14 mouse cellular contexts compared by ENCODE assay signal in genomic region chr8:12445926-12446680, GRCm38 (mm10). TPM values are rescaled to one million over a fixed set of nuclear protein-coding genes. Genes with fewer than 3 reads are reported as not detected.
A peak's percentile ranks its signal among the peaks of the same experiment; 100 is the strongest.
DNase-seq lines count a peak whose midpoint lies in the region; ATAC-seq lines count a peak whose summit lies in the region.
"Had no signal": no experiment of that assay in that cellular context is flagged by ENCODE, and none has a peak within 500 bp of the region (broad histone marks: within the 10 kb centered on the region; RNA-seq: fewer than 3 reads in every experiment).

No protein-coding gene starts in this region.

- peaks cover 2% of the 10 kb centered on the region; the same call in 1 of the 2 replicates for H3K9me3 ChIP-seq in heart, embryonic 11.5 days (replicated peaks; ENCODE audit: control insufficient read depth, low read length)
- H3K9me3 ChIP-seq in embryonic facial prominence, embryonic 10.5 days, result no peaks in the 10 kb centered on the region
- H3K9me3 ChIP-seq in hindbrain, embryonic 13.5 days, result no peaks in the 10 kb centered on the region
- no peaks in the 10 kb centered on the region for H3K9me3 ChIP-seq in midbrain, embryonic 16.5 days (replicated peaks; ENCODE audit: control insufficient read depth, low read length, poor library complexity, severe bottlenecking)
- H3K9me3 ChIP-seq: embryonic facial prominence, embryonic 15.5 days; liver, embryonic 12.5 days had no signal

- H3K4me3 ChIP-seq in heart, embryonic 11.5 days (ENCODE audit: low read depth, low read length), result peak overlapping the region; percentile 1; the same call in 1 of the 2 replicates
- H3K4me3 ChIP-seq in embryonic facial prominence, embryonic 10.5 days, result peak overlapping the region; percentile 41
- H3K4me3 ChIP-seq in hindbrain, embryonic 13.5 days, result peak overlapping the region; percentile 10
- H3K4me3 ChIP-seq in midbrain, embryonic 16.5 days (ENCODE audit: low read depth, low read length), result peak overlapping the region; percentile 22
- H3K4me3 ChIP-seq: embryonic facial prominence, embryonic 15.5 days; liver, embryonic 12.5 days had no signal

- H3K36me3 ChIP-seq in heart, embryonic 11.5 days (ENCODE audit: control insufficient read depth, insufficient read depth, low read length), result no peaks in the 10 kb centered on the region
- no peaks in the 10 kb centered on the region for H3K36me3 ChIP-seq in embryonic facial prominence, embryonic 10.5 days (replicated peaks)
- H3K36me3 ChIP-seq in hindbrain, embryonic 13.5 days, result no peaks in the 10 kb centered on the region
- no peaks in the 10 kb centered on the region for H3K36me3 ChIP-seq in midbrain, embryonic 16.5 days (ENCODE audit: control insufficient read depth, insufficient read depth, low read length)
- H3K36me3 ChIP-seq: embryonic facial prominence, embryonic 15.5 days; liver, embryonic 12.5 days had no signal

- H3K27ac ChIP-seq in heart, embryonic 11.5 days (ENCODE audit: low read depth, low read length), result no peak overlapping the region
- 0 out of 2 replicates have a peak overlapping the region, but pooled peaks have one; percentile 35 for H3K27ac ChIP-seq in embryonic facial prominence, embryonic 10.5 days (replicated peaks)
- H3K27ac ChIP-seq in hindbrain, embryonic 13.5 days, result no peak overlapping the region
- H3K27ac ChIP-seq in midbrain, embryonic 16.5 days (ENCODE audit: low read length), result no peak overlapping the region
- H3K27ac ChIP-seq: embryonic facial prominence, embryonic 15.5 days; liver, embryonic 12.5 days had no signal

- H3K9ac ChIP-seq in heart, embryonic 11.5 days (ENCODE audit: low read depth, low read length), result no peak overlapping the region
- H3K9ac ChIP-seq in hindbrain, embryonic 13.5 days, result peak overlapping the region; percentile 31
- H3K9ac ChIP-seq in midbrain, embryonic 16.5 days (ENCODE audit: low read depth, low read length), result peak overlapping the region; percentile 52
- H3K9ac ChIP-seq: embryonic facial prominence, embryonic 15.5 days; liver, embryonic 12.5 days had no signal

- peaks cover 41% of the 10 kb centered on the region for H3K27me3 ChIP-seq in heart, embryonic 11.5 days (ENCODE audit: control insufficient read depth, insufficient read depth, low read length)
- peaks cover 53% of the 10 kb centered on the region for H3K27me3 ChIP-seq in embryonic facial prominence, embryonic 10.5 days (replicated peaks; ENCODE audit: low read depth, poor library complexity, severe bottlenecking)
- H3K27me3 ChIP-seq in hindbrain, embryonic 13.5 days, result peaks cover 47% of the 10 kb centered on the region
- no peaks in the 10 kb centered on the region; the same call in 1 of the 2 replicates for H3K27me3 ChIP-seq in midbrain, embryonic 16.5 days (ENCODE audit: control insufficient read depth, insufficient read depth, low read depth, low read length)

- WGBS in heart, embryonic 11.5 days (ENCODE audit: insufficient replicate concordance), result 3% methylated on average over 26 of the region's 26 CpGs
- WGBS in embryonic facial prominence, embryonic 10.5 days, result 2% methylated on average over 26 of the region's 26 CpGs
- WGBS in hindbrain, embryonic 13.5 days, result 5% methylated on average over 26 of the region's 26 CpGs
- WGBS in midbrain, embryonic 16.5 days, result 5% methylated on average over 26 of the region's 26 CpGs

- intact Hi-C loops in heart, postnatal 25 days (cut with DNase I), result no loop called here

- no peak for DNase-seq in heart, postnatal 25 days (ENCODE audit: low spot score)
- DNase-seq in embryonic facial prominence, embryonic 10.5 days (ENCODE audit: low spot score), result peak; percentile 27
- no peak for DNase-seq in adrenal gland, adult 8-10 months
- no peak for DNase-seq in spleen, postnatal 10 days (ENCODE audit: low spot score in 2 of 2)
- DNase-seq: kidney, postnatal 36 days had no signal

- peak overlapping the region; percentile 39 for H3K4me2 ChIP-seq in heart, embryonic 11.5 days
- peak overlapping the region; percentile 47 for H3K4me2 ChIP-seq in hindbrain, embryonic 13.5 days
- peak overlapping the region; percentile 46 for H3K4me2 ChIP-seq in midbrain, embryonic 16.5 days (ENCODE audit: low read length)
- H3K4me2 ChIP-seq: embryonic facial prominence, embryonic 15.5 days; liver, embryonic 12.5 days had no signal

- no peaks in the 10 kb centered on the region for H3K4me1 ChIP-seq in heart, embryonic 11.5 days (ENCODE audit: control insufficient read depth, insufficient read depth, low read length)
- H3K4me1 ChIP-seq in embryonic facial prominence, embryonic 10.5 days, result peaks cover 13% of the 10 kb centered on the region
- H3K4me1 ChIP-seq in hindbrain, embryonic 13.5 days (replicated peaks), result peaks cover 11% of the 10 kb centered on the region
- H3K4me1 ChIP-seq in midbrain, embryonic 16.5 days (ENCODE audit: control insufficient read depth, insufficient read depth, low read length), result peaks cover 11% of the 10 kb centered on the region
- H3K4me1 ChIP-seq: liver, embryonic 12.5 days had no signal

- ATAC-seq in heart, embryonic 11.5 days (replicated peaks; ENCODE audit: insufficient number of reproducible peaks, low FRiP score, low TSS enrichment), result no peak
- ATAC-seq in hindbrain, embryonic 13.5 days (ENCODE audit: low FRiP score), result peak; percentile 76
- ATAC-seq in midbrain, embryonic 16.5 days, result peak; percentile 80
- ATAC-seq in monocyte, adult 5-6 weeks (replicated peaks; ENCODE audit: insufficient number of reproducible peaks, low FRiP score, low TSS enrichment, poor library complexity, severe bottlenecking), result no peak
- ATAC-seq: liver, embryonic 12.5 days; Patski had no signal

RNA-seq across cellular contexts. Expression of gene Sox1, which starts 51.0 kb away (rescaled TPM):
- not detected in 2 replicates for polyA plus RNA-seq in heart, embryonic 11.5 days (2014; fragmentation: Nextera tagmentation; extraction: Ambion mirVana)
- not detected for total RNA-seq in heart, postnatal 25 days (2021)
- 1.0 and 1.1 TPM in 2 replicates for polyA plus RNA-seq in embryonic facial prominence, embryonic 10.5 days (2016; fragmentation: Nextera tagmentation; extraction: Ambion mirVana)
- 2.0 and 2.4 TPM in 2 replicates for polyA plus RNA-seq in hindbrain, embryonic 13.5 days (2015; fragmentation: Nextera tagmentation; extraction: Ambion mirVana)
- polyA plus RNA-seq in midbrain, embryonic 16.5 days (2015; fragmentation: Nextera tagmentation; extraction: Ambion mirVana), result 1.6 and 2.2 TPM in 2 replicates
- not detected for total RNA-seq in adrenal gland, adult 8-10 months (2022)
- not detected in 3 replicates for total RNA-seq in monocyte, adult 5-6 weeks (2017)
- total RNA-seq: megakaryocyte-erythroid progenitor cell, adult 5-6 weeks had no signal
- polyA plus RNA-seq: gonadal fat pad, adult 2 months; liver, embryonic 12.5 days; Patski had no signal

Comparison
In these comparisons a context has a peak if more than half of its experiments do, and no peak if none do; other contexts are left out.
1. ATAC-seq: peak in hindbrain, embryonic 13.5 days (single experiment) and midbrain, embryonic 16.5 days (single experiment); none in heart, embryonic 11.5 days (single experiment) and monocyte, adult 5-6 weeks (single experiment).
2. Peak in every context shown above with its lines, with median percentiles within 50 percentile points of each other: H3K4me2 ChIP-seq and H3K4me3 ChIP-seq.